Mouse (Mus musculus) brain, adult 10 weeks (tissue): ENCODE measurements around the gene Bhmt. TPM values are rescaled to one million over a fixed set of nuclear protein-coding genes. Genes with fewer than 3 reads are reported as not detected.

Source experiments
- polyA plus RNA-seq: library from polyadenylated mRNA; stranded (reverse); fragments of 350-450 nt; fragmentation: Illumina TruSeq; extraction: RNeasy Lipid Tissue Mini Kit (QIAGEN cat#74804); gene quantifications from one replicate; pipeline ENCODE4 v1.2.3, GENCODE M21; 2015; ENCODE audit warnings: low read depth, low replicate concordance

Bhmt gene
- 0.98 TPM for polyA plus RNA-seq

DNA sequence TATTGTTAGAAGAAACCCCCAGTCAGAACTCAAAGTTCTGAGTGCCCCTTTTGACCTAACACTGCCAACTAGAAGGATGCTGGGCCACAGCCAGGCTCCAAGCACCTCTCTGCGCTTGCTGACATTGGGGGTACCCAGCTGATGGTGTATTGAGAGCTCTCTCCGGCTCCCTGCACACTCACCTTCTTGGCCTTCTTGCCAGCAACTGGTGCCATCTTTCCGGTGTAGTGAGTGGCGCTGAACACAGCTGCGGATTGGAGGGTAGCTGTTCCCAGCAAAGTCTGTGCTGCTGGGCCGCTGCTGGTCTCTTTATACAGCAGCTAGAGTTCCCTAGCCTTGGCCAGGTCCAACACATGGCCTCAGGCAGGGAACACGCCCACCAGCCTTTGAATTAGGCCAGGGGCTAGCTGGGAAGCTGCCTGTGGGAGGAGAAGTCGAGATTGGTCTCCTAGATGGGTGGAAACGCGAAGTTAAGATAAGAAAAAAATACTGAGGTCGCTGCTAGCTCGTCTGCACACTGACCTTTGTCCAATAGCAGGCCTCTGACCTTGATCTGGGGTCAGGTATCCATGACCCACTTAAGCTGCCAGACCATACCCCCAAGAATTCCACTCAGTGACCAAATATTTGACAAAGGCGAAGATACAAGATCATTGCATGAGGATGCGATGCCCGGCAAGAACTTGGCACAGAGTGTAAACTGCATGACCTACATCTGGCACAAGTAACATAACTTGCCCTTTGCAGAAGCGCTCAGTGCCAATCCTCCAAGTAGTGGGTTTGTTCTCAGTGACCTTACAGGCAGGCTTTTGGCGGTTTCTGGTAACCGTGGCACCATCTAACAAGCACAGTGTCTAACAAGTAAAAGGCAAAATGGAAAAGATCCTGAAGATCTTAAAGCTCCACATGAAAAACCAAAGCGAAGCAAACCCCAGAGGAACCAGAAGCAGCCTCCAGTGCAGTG, at the start of gene Bhmt:
Gene Bhmt (minus strand): TSS at position 680 of the 964 bp plus-strand sequence.

GRCm38 (mm10) chr13:93674131-93674561, 36.4 kb upstream of the Bhmt start, which contains the start of the genes Bhmt2 and Dmgdh:
Bhmt2 (minus strand) TSS chr13:93674302.
Dmgdh (plus strand) TSS chr13:93674433.

Other genes with a start within 250 kb of the Bhmt start
- gene Jmy, start 138.2 kb downstream of the Bhmt start, polyA plus RNA-seq: 15.1 TPM
- 0.42 TPM for gene Bhmt2, start 36.3 kb upstream of the Bhmt start, polyA plus RNA-seq
- gene Dmgdh, start 36.5 kb upstream of the Bhmt start, polyA plus RNA-seq: 0.48 TPM
- gene Arsb, start 133.7 kb upstream of the Bhmt start, polyA plus RNA-seq: 61.7 TPM